Mouse (Mus musculus) midbrain, postnatal 0 days (tissue): ENCODE results near the gene Nexn. TPM values are rescaled to one million over a fixed set of nuclear protein-coding genes. Genes with fewer than 3 reads are reported as not detected.

ENCODE experiments used
- ATAC-seq: fragments of 200-750 bp; cut with Nextera tagmentation; 2 replicates; pipeline ENCODE4 v1.8.0; 2017; ENCODE audit warnings: moderate number of reproducible peaks, mild to moderate bottlenecking, moderate TSS enrichment, moderate library complexity; ENCODE audit not compliant: low FRiP score
- DNase-seq: peaks from one replicate; pipeline ENCODE4 v3.0.0-alpha.2; 2015; ENCODE audit warnings: low spot score
- H3K27ac ChIP-seq: fragments of 300-500 bp; sonication (generic); 2 replicates; pipeline ENCODE4 v1.5.1; 2014; ENCODE audit warnings: low read depth, mild to moderate bottlenecking, low read length, mixed read lengths
- H3K27me3 ChIP-seq: fragments of 300-500 bp; sonication (generic); 2 replicates; pipeline ENCODE4 v1.6.1; 2014; ENCODE audit warnings: low read length, control low read depth, mixed read lengths; ENCODE audit not compliant: insufficient read depth
- H3K36me3 ChIP-seq: fragments of 300-500 bp; sonication (generic); 2 replicates; pipeline ENCODE4 v1.6.1; 2014; ENCODE audit warnings: low read length, control low read depth, mixed read lengths; ENCODE audit not compliant: insufficient read depth
- H3K4me1 ChIP-seq: fragments of 300-500 bp; sonication (generic); 2 replicates; pipeline ENCODE4 v1.6.1; 2014; ENCODE audit warnings: mild to moderate bottlenecking, control low read depth, antibody characterized with exemption, low read length, mixed read lengths; ENCODE audit not compliant: insufficient read depth
- H3K4me2 ChIP-seq: fragments of 300-500 bp; sonication (generic); 2 replicates; pipeline ENCODE4 v1.6.1; 2014; ENCODE audit warnings: low read depth, mild to moderate bottlenecking, low read length, mixed read lengths; ENCODE audit not compliant: poor library complexity, severe bottlenecking
- H3K4me3 ChIP-seq: fragments of 300-500 bp; sonication (generic); 2 replicates; pipeline ENCODE4 v1.5.1; 2014; ENCODE audit warnings: low read depth, mild to moderate bottlenecking, low read length, moderate library complexity
- H3K9ac ChIP-seq: fragments of 300-500 bp; sonication (generic); replicated peaks from 2 replicates; pipeline ENCODE4 v1.6.1; 2014; ENCODE audit warnings: mild to moderate bottlenecking, low read length, moderate library complexity, mixed read lengths; ENCODE audit not compliant: poor library complexity, severe bottlenecking
- H3K9me3 ChIP-seq: fragments of 300-500 bp; sonication (generic); 2 replicates; pipeline ENCODE4 v1.6.1; 2016; ENCODE audit warnings: low read length, control low read depth
- CTCF ChIP-seq: IDR thresholded peaks from 2 replicates; pipeline ENCODE4 v1.5.1; 2016; ENCODE audit warnings: antibody characterized with exemption, mild to moderate bottlenecking
- WGBS: fragments of 180-500 bp; shearing (Covaris S2); extraction: QIAGEN DNeasy Blood & Tissue Kit; methylation state at CpG from one replicate; pipeline ENCODE4 v1.1.7; 2014; 5-methylcytosine and 5-hydroxymethylcytosine counted together
- polyA plus RNA-seq: library from polyadenylated mRNA; unstranded; fragments of >200 nt; fragmentation: Nextera tagmentation; extraction: Ambion mirVana; gene quantifications from 2 replicates; pipeline ENCODE4 v1.2.1, GENCODE M21; 2015
- total RNA-seq: library from RNA; depleted of rRNA; stranded (reverse); fragments of >200 nt; gene quantifications from 2 replicates; pipeline ENCODE4 v1.2.3, GENCODE M21; 2014; rRNA removed

Gene Nexn
- total and polyA plus RNA-seq, 2 experiments from 2014 or later: 0.11 to 2.3 TPM

GRCm38 (mm10) chr3:152189306-152189705 is 76.8 kb downstream of the Nexn start:
- DNase-seq (no peak), ATAC-seq (no peak)
- H3K4me1 ChIP-seq: 0 out of 2 replicates have a peak, but pooled peaks cover 4% of the 10 kb centered on the region
- no peak overlapping the region for H3K4me2 ChIP-seq
- no peak overlapping the region for H3K27ac ChIP-seq
- 67% methylated on average over 4 of the region's 4 CpGs for WGBS
- no peaks in the 10 kb centered on the region for H3K27me3 ChIP-seq
- no peak overlapping the region for H3K9ac ChIP-seq
- H3K4me3 ChIP-seq: no peak overlapping the region
- H3K36me3 ChIP-seq: peaks cover 4% of the 10 kb centered on the region; the same call in 1 of the 2 replicates
- TF ChIP-seq CTCF: no peak
- no peaks in the 10 kb centered on the region for H3K9me3 ChIP-seq

Other genes with a start within 250 kb of the Nexn start
- gene Gipc2, start 100.1 kb downstream of the Nexn start, total RNA-seq: 13.0 and 21.1 TPM in 2 replicates
- 10.3 and 12.8 TPM in 2 replicates for gene Gipc2, start 100.1 kb downstream of the Nexn start, polyA plus RNA-seq
- gene Dnajb4, start 56.0 kb downstream of the Nexn start, total RNA-seq: 43.9 and 67.2 TPM in 2 replicates
- gene Dnajb4, start 56.0 kb downstream of the Nexn start, polyA plus RNA-seq: 47.1 and 50.3 TPM in 2 replicates
- 183 and 237 TPM in 2 replicates for gene Fubp1, start 55.9 kb downstream of the Nexn start, total RNA-seq
- 94.6 and 127 TPM in 2 replicates for gene Fubp1, start 55.9 kb downstream of the Nexn start, polyA plus RNA-seq
- 26.3 and 28.2 TPM in 2 replicates for gene Miga1, start 74.1 kb upstream of the Nexn start, total RNA-seq
- gene Miga1, start 74.1 kb upstream of the Nexn start, polyA plus RNA-seq: 16.9 and 18.7 TPM in 2 replicates
- gene Usp33, start 80.1 kb upstream of the Nexn start, total RNA-seq: 83.3 and 91.4 TPM in 2 replicates
- gene Usp33, start 80.1 kb upstream of the Nexn start, polyA plus RNA-seq: 65.3 and 70.7 TPM in 2 replicates
- gene Zzz3, start 129.1 kb upstream of the Nexn start, total RNA-seq: 29.4 and 40.6 TPM in 2 replicates
- 21.0 TPM in 2 replicates for gene Zzz3, start 129.1 kb upstream of the Nexn start, polyA plus RNA-seq